Mouse (Mus musculus): Measurements from ENCODE around the gene H2-T22.
"Not testable (repeated sequence)": the region's sequence is repeated elsewhere in the genome, so short reads cannot be mapped to it uniquely, and the experiment has no call there.

Gene H2-T22

DNA sequence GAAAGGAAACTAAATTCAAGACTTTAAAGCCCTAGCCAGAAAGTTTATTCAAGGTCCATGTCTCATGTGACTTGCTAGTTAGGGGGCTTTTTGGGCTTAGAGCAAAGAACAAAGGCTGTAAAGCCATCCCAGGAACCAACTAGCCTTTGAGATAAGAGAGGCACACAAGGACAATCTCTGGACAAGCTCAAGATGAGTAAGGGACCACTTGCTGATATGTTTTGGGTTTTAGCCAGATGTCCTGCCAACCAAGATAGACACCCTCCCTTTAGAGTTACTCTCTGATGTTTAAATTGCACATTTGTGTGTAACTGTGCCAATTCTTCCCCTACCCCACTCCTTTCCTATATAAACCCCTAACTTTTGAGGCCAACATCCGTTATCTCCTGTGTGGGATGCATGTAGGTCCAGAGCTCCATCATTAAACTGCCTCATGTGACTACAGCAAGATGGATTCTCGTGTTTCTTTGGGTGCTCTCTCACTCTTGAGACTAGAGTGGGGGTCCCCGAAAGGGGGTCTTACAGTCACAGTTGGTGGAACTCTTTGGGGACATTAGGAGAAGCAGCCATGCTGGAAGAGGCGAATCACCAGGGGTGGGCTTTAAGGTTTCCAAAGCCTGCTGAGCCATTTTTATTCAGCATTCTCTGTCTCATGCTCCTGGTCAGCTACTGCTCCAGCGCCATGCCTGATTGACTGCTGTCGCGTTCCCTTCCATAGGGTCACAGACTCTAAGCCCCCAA, 13.5 kb downstream of the H2-T22 start:
- DNase-seq (ENCODE audit: low read depth), result peak; percentile 9

DNA sequence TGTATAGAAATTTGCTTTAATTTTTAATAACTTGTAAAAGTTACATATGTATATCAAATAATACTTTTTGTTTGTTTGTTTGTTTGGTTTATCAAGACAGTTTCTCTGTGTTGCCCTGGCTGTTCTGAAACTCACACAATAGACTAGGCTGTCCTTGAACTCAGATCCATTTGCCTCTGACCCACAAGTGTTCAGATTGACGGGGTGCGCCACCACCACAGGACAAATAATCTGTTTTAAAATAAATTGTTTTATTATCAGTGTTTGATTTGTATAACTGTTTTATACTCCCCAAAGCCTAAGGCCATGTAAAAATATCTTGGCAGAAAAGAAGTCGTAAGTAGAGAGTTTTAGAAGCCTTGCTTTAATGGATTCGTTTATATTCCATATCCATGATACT, 14.9 kb downstream of the H2-T22 start:
- DNase-seq (ENCODE audit: low read depth), result no peak

GRCm38 (mm10) chr17:36025901-36026300, 16.6 kb downstream of the H2-T22 start:
- DNase-seq (ENCODE audit: low read depth), result peak; percentile 39

- DNase-seq (ENCODE audit: low read depth), result no peak
Observed at GRCm38 (mm10) chr17:36025197-36025596, 17.4 kb downstream of the H2-T22 start.

DNA sequence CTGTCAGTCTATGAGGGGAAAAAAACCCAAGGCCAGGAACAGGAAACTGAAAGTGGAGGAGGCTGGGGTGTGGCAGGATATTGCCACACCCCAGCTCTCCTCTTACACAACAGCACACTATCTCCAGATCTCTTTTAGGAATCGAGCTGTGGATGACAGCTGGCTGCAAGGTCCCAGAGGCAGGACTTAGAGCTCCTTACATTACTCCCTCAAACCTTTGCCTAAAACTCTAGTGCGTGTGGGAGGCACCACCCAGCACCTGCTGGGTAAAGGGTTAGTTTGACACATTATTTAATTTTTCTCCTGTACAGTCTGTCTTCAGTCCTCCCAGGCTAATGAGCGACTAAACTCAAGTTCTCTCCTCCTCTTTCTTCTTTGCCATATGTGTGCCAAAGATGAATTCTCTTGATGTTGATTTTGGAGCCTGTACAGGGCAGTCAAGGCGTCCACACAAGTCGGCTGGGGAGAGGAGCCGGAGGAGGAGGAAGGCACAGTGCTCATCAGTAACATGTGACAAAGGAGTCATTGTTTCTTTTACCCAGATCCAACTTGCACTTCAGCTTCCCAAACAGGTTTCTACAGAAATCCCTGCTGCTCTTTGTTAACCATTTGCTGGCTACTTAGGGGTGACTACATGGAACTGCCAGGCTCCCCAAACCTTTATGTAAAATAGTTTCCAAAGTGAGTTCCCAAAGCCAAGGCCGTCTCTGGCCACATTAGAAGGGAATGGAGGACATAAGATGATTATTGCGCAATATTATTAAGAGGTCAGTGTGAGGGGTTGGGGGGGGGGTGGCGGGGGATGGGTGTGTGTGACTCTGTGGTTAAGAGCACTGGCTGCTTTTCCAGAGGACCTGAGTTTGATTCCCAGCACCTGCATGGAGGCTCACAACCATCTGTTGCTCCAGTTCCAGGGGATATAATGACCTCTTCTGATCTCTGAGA, 18.6 kb downstream of the H2-T22 start:
- peak; percentile 80 for DNase-seq (ENCODE audit: low read depth)

DNA sequence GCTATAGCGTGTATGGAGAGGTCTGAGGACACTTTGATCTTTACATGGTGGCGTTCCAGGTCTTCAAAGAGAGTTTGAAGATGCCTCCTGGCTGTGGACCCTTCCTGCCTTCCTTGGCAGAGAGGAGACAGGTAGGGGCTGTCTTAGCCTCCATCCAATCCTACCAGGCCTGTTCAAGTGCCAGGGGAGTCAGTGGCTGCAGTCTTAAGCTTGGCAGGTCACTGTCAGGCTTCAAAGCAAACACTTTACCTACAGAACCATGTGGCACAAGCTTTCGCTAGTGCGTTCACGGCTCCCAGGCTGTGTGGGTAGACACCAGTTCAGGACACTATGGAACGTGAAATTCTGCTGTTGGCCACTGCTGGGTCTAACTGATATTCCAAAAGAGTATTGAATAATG, 19.6 kb downstream of the H2-T22 start:
- peak; percentile 36 for DNase-seq (ENCODE audit: low read depth)

GRCm38 (mm10) chr17:36022098-36022497, 20.4 kb downstream of the H2-T22 start:
- peak; percentile 16 for DNase-seq (ENCODE audit: low read depth)

GRCm38 (mm10) chr17:36021309-36021708, 21.2 kb downstream of the H2-T22 start:
- no peak for DNase-seq (ENCODE audit: low read depth)

DNA sequence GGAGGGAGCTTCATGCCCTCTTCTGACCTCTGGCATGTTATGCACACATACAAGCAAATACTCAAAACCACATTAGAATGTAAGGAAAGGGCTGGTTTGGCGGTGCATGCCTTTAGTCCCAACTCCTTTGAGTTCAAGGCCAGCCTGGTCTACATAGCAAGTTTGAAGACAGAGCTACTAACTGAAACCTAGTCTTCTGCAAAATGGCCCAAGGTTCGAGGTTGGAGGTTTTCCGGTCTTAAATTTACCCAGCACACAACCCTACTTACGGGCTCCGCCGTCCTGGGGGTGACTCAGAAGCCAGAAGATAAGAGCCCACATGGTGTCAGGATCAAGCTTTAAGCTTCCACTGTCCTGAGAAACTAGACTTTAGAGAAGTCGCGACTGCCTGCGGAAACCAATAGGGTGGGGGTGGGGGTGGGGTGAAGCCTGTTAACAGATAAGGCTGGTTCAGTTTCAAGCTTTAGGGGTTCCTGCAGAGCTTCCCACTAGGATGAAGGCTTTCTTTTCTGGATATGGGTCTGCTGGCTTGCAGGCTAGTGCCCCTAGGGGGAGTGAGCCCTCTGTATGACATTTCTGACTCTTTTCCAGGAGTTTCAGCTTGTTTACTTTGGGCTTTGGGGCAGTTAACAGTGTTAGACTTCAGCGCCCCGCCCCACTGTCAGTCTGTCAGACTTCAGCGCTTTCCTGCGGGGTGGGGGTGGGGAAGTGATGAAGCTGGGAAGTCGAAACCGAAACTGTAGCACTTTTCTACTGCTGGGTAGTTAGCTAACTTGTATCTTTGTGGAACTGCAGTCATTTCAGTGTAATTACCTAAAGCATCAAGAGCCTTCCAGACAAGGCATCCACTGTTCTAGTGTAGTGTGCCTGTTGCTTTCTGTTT, 22.1 kb downstream of the H2-T22 start, which contains the start of gene H2-T24:
Gene H2-T24 (minus strand): TSS at position 370 of the 883 bp plus-strand sequence.
- peak; percentile 97 for DNase-seq (ENCODE audit: low read depth)

- no peak for DNase-seq (ENCODE audit: low read depth)
Observed at GRCm38 (mm10) chr17:36019519-36019918, 23.0 kb downstream of the H2-T22 start.

- no peak for DNase-seq (ENCODE audit: low read depth)
Observed at GRCm38 (mm10) chr17:36018979-36019378, 23.6 kb downstream of the H2-T22 start.

DNA sequence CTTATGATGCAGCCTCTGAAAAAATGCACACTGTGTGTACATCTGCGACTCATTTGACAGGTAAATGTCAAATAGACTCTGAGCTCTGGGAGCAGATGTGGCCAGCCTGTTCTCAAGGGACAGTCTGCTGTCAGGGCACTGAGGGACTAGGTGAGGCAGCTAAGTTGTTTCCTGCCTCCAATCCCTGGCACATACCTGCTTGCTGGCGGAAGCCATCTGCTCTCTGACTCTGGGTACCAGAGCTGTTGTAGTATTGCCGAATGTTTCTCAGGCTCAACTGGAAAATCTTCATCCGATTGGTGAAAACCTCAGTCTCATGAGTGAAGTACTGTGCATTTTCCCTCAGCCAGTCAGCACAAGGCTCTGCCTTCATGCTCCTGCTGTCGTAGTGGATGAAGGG, 25.5 kb downstream of the H2-T22 start:
- no peak for DNase-seq (ENCODE audit: low read depth)

DNA sequence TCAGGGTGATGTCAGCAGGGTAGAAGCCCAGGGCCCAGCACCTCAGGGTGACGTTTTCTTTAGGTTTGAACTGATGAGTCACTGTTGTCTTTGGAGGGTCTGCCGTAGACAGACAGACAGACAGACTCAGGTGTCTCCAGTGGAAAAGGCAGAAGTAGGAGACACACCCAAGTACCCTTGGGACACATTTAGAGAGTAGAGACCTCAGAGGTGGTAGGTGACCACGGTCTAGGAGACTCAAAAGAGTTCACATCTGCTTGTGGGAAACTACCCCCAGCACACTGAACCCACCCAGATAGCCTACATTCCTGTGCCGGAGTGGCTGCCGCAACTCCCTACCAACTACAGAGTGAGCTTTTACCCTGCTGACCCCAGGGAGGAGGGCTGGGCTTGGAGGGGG, 27.6 kb downstream of the H2-T22 start:
- no peak for DNase-seq (ENCODE audit: low read depth)

DNA sequence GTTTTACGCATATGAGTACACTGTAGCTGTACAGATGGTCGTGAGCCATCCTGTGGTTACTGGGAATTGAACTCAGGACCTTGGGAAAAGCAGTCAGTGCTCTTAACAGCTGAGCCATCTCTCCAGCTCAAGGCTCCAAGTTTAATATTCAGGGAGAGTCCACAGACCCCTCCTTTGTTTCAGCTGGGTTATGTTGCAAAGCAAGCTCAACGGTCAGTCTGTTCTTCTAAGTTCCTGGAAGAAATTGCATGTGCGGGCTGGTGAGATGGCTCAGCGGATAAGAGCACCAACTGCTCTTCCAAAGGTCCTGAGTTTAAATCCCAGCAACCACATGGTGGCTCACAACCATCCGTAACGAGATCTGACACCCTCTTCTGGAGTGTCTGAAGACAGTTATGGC, 38.1 kb downstream of the H2-T22 start:
- not testable (repeated sequence) for DNase-seq (ENCODE audit: low read depth)

- DNase-seq (ENCODE audit: low read depth), result peak; percentile 65
Observed at GRCm38 (mm10) chr17:36003331-36003730, 39.2 kb downstream of the H2-T22 start.

DNA sequence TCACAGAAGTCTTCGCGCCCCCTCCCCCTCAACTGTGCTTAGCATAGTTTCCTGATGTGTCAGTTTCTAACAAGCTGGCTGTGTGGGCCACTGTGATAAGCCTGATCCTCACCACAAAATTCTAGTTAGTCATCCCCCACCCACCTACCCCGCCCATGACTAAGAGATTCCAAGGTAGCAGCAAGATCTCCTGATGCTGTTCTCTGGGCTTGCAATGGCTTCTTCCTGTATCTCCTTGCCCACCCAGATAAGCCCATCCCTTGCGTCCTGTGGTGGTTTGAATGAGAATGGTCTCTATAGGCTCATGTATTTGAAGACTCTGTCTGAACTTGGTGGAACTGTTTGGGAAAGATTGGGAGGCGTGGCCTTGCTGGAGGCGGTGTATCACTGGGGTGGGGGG, 40.6 kb downstream of the H2-T22 start:
- DNase-seq (ENCODE audit: low read depth), result peak; percentile 82

DNA sequence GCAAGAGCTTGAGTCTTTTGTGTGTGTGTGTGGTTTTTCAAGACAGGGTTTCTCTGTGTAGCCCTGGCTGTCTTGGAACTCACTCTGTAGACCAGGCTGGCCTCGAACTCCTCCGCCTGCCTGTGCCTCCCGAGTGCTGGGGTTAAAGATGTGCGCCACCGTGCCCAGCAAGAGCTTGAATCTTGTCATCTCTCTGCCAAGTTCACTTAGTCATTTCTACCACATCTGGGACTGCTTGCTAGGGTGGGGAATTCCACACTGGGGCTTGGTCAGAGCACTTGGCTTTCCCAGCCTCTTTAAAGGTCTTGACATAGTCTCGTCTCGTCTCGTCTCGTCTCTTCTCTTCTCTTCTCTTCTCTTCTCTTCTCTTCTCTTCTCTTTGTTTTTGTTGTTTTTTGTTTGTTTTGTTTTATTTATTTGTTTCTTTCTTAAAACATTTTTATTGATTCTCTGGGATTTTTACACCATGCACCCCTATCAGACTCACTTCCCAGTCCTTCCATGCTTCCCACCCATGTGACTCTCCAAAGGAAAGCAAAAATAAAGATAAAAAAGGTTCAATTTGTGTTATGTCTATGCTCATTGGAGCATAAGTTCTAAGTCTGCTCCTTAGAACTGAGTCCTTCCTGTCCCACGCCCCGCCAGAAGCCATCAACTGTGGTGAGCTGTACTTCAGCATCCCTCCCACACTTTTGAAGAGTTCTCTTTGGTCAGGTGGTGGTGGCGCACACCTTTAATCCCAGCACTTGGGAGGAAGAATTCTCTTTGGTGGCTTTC, 41.2 kb downstream of the H2-T22 start:
- DNase-seq (ENCODE audit: low read depth), result peak; percentile 87

GRCm38 (mm10) chr17:36000349-36000748, 42.2 kb downstream of the H2-T22 start:
- peak; percentile 39 for DNase-seq (ENCODE audit: low read depth)

GRCm38 (mm10) chr17:35999356-35999755, 43.2 kb downstream of the H2-T22 start:
- DNase-seq (ENCODE audit: low read depth), result peak; percentile 84

GRCm38 (mm10) chr17:35998545-35999305, 43.8 kb downstream of the H2-T22 start:
- DNase-seq (ENCODE audit: low read depth), result peak; percentile 65

All from induced T-regulatory cell, adult 2 months (primary cell).